Mouse (Mus musculus) natural killer cell, adult 2 months (primary cell): ENCODE results near the gene Slc41a2.
A peak's percentile ranks its signal among the peaks of the same experiment; 100 is the strongest.

Experiments
- DNase-seq, 2 experiments: peaks; one replicate each; pipeline ENCODE4 v3.0.0; 2022; ENCODE audit warnings: low spot score in 2 of 2

The Slc41a2 gene

DNA sequence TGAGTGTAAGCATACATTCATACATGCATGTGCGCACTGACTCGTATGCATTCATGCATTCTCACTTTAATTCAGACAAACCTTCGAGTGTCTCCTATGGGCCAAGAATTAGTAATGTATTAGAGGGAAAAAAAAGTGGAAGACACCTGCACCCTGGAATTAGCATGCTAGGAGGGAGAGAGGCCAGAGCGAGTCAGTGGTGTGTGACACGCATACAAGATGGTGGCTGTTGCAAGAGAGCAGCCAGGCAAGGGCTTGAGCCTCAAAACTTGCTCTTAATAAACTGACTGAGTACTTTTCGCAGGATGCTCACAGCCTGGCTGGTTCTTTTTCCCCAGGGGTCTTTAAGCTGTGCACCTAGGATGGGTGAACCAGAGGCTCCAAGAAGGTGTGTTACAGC is 152.6 kb downstream of the Slc41a2 start:
- no peak for DNase-seq

DNA sequence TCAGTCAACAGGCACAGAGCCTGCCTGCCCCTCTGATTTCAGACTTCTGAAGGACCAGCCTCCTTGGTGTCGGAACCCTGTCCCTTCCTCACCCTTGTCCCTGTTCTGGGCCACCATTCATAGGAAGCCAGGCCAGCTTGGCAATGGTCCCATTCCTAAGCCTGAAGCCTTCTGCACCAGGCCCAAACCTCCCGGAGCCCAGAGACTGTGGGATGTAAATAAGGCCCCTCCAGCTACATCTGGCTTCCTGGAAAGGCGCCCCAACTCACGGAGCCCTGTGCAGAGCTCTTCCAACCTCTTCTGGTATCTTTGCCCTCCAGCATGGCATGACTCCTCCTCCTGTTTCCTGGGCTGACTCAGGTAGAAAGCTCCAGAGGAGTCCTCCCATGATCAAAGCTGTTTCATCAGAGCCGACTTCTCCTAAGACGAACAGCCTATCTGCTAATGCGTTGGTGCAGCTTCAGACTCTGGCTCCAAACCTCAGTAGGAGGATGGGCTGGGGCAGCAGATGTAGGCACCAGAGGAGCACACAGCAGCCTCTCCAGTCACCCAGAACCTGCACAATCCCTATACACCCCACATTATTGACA is 153.1 kb downstream of the Slc41a2 start:
- no peak for DNase-seq

DNA sequence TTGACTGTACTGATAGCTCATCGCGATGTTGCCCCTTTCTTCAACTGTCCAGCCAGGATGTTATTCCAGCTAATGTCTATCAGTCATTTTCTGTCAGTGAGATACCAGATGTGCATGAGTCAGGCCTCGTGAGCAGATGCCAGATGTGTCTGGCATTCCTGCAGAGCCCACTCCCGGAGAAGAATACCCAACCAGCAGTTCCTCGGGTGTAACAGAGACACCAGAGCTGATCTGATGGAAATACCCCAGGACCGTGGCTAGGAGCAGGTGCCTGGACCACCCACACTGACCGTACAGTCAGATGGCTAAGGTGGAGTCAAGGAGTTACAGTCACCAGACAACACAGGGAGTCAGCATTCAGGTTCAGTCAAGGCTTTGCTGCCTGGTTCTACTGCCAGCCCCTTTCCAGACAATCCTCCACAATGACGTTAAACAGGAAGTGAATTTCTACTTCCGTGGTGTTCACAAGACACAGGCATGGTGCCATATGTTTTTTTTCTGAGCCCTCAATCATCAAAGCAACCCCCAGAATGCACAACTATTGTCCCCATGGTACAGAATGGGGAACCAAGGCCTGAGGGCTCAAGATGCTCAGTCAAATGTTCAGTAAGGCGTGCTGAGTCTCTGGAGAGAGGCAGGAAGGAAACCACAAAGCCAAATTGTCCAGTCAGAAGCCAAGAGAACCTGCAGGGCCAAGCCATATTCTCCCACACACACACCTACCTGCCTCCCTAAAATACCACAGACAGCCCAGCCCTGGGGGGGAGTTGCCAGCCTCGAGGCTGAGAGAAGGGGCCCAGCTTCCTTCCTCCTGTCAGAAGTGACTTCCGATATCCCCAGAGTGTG is 153.8 kb downstream of the Slc41a2 start:
- DNase-seq, result peak in 1 of 2 experiments; percentile 14

DNA sequence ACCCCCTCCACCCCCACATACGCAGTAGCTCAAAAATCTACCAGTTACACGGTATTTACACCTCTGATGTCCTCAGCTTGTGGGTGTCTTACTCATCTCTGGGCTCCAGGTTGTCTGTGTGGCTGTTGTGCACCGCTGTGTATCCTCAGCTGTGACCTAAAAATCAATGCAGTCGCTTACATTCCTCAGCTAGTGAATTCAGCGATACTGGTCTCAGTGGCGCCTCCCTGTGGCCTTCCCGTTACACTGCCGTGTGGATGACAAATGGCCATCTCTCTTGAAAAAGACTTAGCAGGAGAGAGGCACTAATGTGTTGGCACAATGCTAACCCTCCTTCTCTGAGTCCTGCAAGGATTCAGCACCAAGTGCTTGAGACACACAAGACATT is 155.1 kb downstream of the Slc41a2 start:
- DNase-seq, result peak; percentile 50 to 61

DNA sequence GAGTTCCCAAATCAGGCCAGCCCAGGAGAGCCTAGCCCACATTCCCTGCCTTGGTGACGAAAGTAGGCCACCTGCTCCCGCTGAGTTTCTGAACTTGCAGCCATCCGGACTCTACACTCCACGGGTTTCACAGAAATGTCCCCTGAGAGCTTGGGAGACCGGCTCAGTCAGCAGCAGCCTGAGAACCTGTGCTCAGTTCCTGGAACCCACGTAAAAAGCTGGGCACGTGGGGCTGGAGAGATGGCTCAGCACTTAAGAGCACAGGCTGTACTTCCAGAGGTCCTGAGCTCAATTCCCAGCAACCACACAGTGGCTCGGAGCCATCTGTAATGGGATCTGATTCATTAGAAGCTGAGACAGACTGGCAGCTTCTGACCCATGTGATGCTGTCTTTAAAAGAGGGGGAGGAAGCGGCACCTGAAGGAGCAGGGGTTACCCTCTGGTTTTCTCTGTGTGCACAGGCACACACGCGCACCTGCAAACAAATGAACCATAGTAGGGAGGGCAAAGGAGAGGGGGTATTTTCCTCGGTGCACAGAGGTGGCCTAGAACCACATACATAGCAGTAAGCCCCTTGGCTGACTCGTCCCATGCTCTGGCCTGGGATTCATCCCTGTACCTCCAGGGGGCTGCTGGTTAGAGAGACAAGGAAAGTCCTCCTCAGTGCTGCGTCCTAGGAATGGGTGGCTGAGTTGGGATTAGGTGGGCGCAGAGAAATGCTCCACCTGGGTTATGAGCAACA is 155.7 kb downstream of the Slc41a2 start:
- DNase-seq, result no peak
